8 mouse cellular contexts compared by ENCODE assay signal in genomic region chr7:144037966-144038669, GRCm38 (mm10). TPM values are rescaled to one million over a fixed set of nuclear protein-coding genes. Genes with fewer than 3 reads are reported as not detected.
A peak's percentile ranks its signal among the peaks of the same experiment; 100 is the strongest.
DNase-seq lines count a peak whose midpoint lies in the region; ATAC-seq and TF ChIP-seq lines count a peak whose summit lies in the region.

No protein-coding gene starts in this region.

- ATAC-seq in hindbrain, embryonic 11.5 days (ENCODE audit: low FRiP score) = no peak
- peak; percentile 75 for ATAC-seq in lung, embryonic 14.5 days (ENCODE audit: insufficient read depth)

- no peak for TF ChIP-seq EP300 in heart, adult 2 months (IDR thresholded peaks at IDR 0.05; ENCODE audit: insufficient read depth, low read depth, low read length)

- H3K4me1 ChIP-seq in hindbrain, embryonic 10.5 days (replicated peaks) = peaks cover 20% of the 10 kb centered on the region
- no peaks in the 10 kb centered on the region for H3K4me1 ChIP-seq in hindbrain, embryonic 11.5 days (replicated peaks; ENCODE audit: control insufficient read depth, insufficient read depth, low read length)
- no peaks in the 10 kb centered on the region for H3K4me1 ChIP-seq in heart, adult 2 months (ENCODE audit: control insufficient read depth, insufficient read depth, low read length)
- H3K4me1 ChIP-seq in lung, embryonic 14.5 days (ENCODE audit: insufficient read depth) = no peaks in the 10 kb centered on the region

- intact Hi-C loops in heart, adult 2 months (cut with DNase I) = no loop called here

- TF ChIP-seq POLR2A in heart, adult 2 months (IDR thresholded peaks at IDR 0.05; ENCODE audit: insufficient read depth, low read depth, low read length) = no peak

- peak overlapping the region; percentile 60; the same call in 1 of the 2 replicates for H3K27ac ChIP-seq in hindbrain, embryonic 10.5 days
- H3K27ac ChIP-seq in hindbrain, embryonic 11.5 days (ENCODE audit: low read depth, low read length) = no peak overlapping the region
- no peak overlapping the region for H3K27ac ChIP-seq in heart, adult 2 months
- H3K27ac ChIP-seq in lung, embryonic 14.5 days (ENCODE audit: low read depth) = peak overlapping the region; percentile 70

- H3K79me2 ChIP-seq in heart, adult 2 months (replicated peaks; ENCODE audit: control insufficient read depth, insufficient read depth, low read length) = no peaks in the 10 kb centered on the region

- WGBS in hindbrain, embryonic 10.5 days = 64% methylated on average over 9 of the region's 9 CpGs
- WGBS in hindbrain, embryonic 11.5 days = 56% methylated on average over 9 of the region's 9 CpGs
- 11% methylated on average over 9 of the region's 9 CpGs for WGBS in heart, adult 2 months
- 35% methylated on average over 9 of the region's 9 CpGs for WGBS in lung, embryonic 14.5 days

- H3K9me3 ChIP-seq in hindbrain, embryonic 10.5 days = no peaks in the 10 kb centered on the region
- H3K9me3 ChIP-seq in hindbrain, embryonic 11.5 days (ENCODE audit: control insufficient read depth, low read length) = no peaks in the 10 kb centered on the region
- H3K9me3 ChIP-seq in lung, embryonic 14.5 days (ENCODE audit: low read depth, low read length) = no peaks in the 10 kb centered on the region

- no peak for TF ChIP-seq CTCF in heart, adult 2 months (IDR thresholded peaks at IDR 0.05)
- no peak for TF ChIP-seq CTCF in lung, embryonic 14.5 days (IDR thresholded peaks at IDR 0.05; ENCODE audit: low read depth)

- H3K36me3 ChIP-seq in hindbrain, embryonic 10.5 days = no peaks in the 10 kb centered on the region
- H3K36me3 ChIP-seq in hindbrain, embryonic 11.5 days (ENCODE audit: control insufficient read depth, insufficient read depth, low read length) = no peaks in the 10 kb centered on the region
- no peaks in the 10 kb centered on the region for H3K36me3 ChIP-seq in heart, adult 2 months (ENCODE audit: control insufficient read depth, insufficient read depth, low read length)
- no peaks in the 10 kb centered on the region for H3K36me3 ChIP-seq in lung, embryonic 14.5 days (ENCODE audit: insufficient read depth)

- DNase-seq in hindbrain, embryonic 10.5 days (ENCODE audit: low spot score) = no peak
- DNase-seq in hindbrain, embryonic 11.5 days (ENCODE audit: low spot score) = no peak
- DNase-seq in cerebellum, postnatal 36 days = peak; percentile 39 to 40
- peak; percentile 41 to 61 for DNase-seq in heart, adult 2 months
- peak; percentile 67 for DNase-seq in kidney, postnatal 14 days
- DNase-seq in lung, embryonic 14.5 days = peak; percentile 79
- DNase-seq in right cerebral cortex, postnatal 14 days = peak; percentile 52
- no peak for DNase-seq in embryo, embryonic 10 days (ENCODE audit: low spot score)

- no peak overlapping the region for H3K9ac ChIP-seq in hindbrain, embryonic 11.5 days (ENCODE audit: low read depth, low read length)
- no peak overlapping the region for H3K9ac ChIP-seq in heart, adult 2 months (ENCODE audit: low read depth, low read length)
- H3K9ac ChIP-seq in lung, embryonic 14.5 days = no peak overlapping the region

- H3K4me3 ChIP-seq in hindbrain, embryonic 10.5 days = no peak overlapping the region
- H3K4me3 ChIP-seq in hindbrain, embryonic 11.5 days (ENCODE audit: low read depth, low read length) = no peak overlapping the region
- no peak overlapping the region for H3K4me3 ChIP-seq in heart, adult 2 months
- no peak overlapping the region for H3K4me3 ChIP-seq in lung, embryonic 14.5 days (ENCODE audit: low read depth, low read length)

- no peak overlapping the region for H3K4me2 ChIP-seq in hindbrain, embryonic 11.5 days (replicated peaks; ENCODE audit: low read depth, low read length)
- no peak overlapping the region for H3K4me2 ChIP-seq in lung, embryonic 14.5 days

- H3K27me3 ChIP-seq in hindbrain, embryonic 10.5 days (ENCODE audit: insufficient read depth, poor library complexity, severe bottlenecking) = 0 out of 2 replicates have a peak, but pooled peaks cover 4% of the 10 kb centered on the region
- H3K27me3 ChIP-seq in hindbrain, embryonic 11.5 days (ENCODE audit: control insufficient read depth, insufficient read depth, low read length) = no peaks in the 10 kb centered on the region
- H3K27me3 ChIP-seq in heart, adult 2 months (ENCODE audit: control insufficient read depth, insufficient read depth, low read length) = no peaks in the 10 kb centered on the region
- no peaks in the 10 kb centered on the region for H3K27me3 ChIP-seq in lung, embryonic 14.5 days (ENCODE audit: insufficient read depth, low read length)

RNA-seq across cellular contexts. Expression of gene Shank2, which starts 36.4 kb away (rescaled TPM):
- 0.95 and 1.6 TPM in 2 replicates for polyA plus RNA-seq in hindbrain, embryonic 10.5 days (2016; fragmentation: Nextera tagmentation; extraction: Ambion mirVana)
- polyA plus RNA-seq in hindbrain, embryonic 11.5 days (2014; fragmentation: Nextera tagmentation; extraction: Ambion mirVana) = 2.2 and 2.7 TPM in 2 replicates
- total RNA-seq in heart, adult 2 months (2021) = under 1 TPM; 0.31 to 0.41 TPM
- 0.15 and 0.55 TPM in 2 replicates for polyA plus RNA-seq in heart, adult 2 months (2012; rRNA removed)
- polyA plus RNA-seq in lung, embryonic 14.5 days (2014; fragmentation: Nextera tagmentation; extraction: Ambion mirVana) = 2.1 and 2.2 TPM in 2 replicates

Comparison
In these comparisons a context has a peak if more than half of its experiments do, and no peak if none do; other contexts are left out.
1. H3K27ac ChIP-seq: peak in hindbrain, embryonic 10.5 days (single experiment) and lung, embryonic 14.5 days (single experiment); none in hindbrain, embryonic 11.5 days (single experiment) and heart, adult 2 months (single experiment).
2. DNase-seq: peak in cerebellum, postnatal 36 days (2 of 2), heart, adult 2 months (2 of 2), kidney, postnatal 14 days (single experiment), lung, embryonic 14.5 days (single experiment) and right cerebral cortex, postnatal 14 days (single experiment); none in hindbrain, embryonic 10.5 days (single experiment), hindbrain, embryonic 11.5 days (single experiment) and embryo, embryonic 10 days (single experiment).